Mouse (Mus musculus): ENCODE data around the gene 4930544D05Rik. TPM values are rescaled to one million over a fixed set of nuclear protein-coding genes. Genes with fewer than 3 reads are reported as not detected.

Gene 4930544D05Rik
- polyA plus RNA-seq, 1 experiment from 2014 or later = not detected

DNA sequence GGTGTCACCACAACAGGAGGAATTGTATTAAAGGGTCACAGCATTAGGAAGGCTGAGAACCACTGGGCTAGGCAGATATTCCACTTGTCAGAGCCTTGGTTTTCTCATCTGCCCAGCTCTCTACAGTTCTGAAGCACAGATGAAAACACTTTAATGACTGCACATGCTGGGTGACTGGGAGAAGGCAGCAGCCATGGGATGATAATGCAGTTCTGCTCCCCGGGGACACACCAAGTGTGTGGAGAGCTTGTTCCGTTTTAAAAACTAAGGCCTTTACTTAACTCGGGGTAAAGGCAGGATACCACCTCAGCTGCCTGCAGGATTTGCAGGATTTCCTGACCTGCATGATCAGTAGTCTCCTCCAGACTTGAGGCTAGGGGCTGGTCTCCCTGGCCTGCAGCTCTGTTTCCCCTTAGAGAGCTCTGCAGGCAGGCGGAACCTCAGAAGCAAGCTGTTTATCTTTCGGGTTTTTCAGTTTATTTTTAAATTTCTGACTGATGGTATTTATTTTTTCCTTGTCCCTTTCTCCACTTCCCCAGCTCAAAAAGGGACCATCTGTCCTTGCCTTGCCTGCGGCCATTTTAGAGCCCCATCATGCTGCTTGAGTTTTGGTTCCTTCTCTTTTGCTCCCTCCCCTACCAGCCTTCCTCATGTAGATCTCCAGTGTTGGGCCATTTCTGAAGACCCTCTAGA lies 32.5 kb upstream of the 4930544D05Rik start:
- ATAC-seq (ENCODE audit: low FRiP score, low read depth) = no peak
- Histone ChIP-seq H3K27me3 (no peaks in the 10 kb centered on the region), H3K27ac (replicated peaks) (no peak overlapping the region), H3K4me1 (peaks cover 40% of the 10 kb centered on the region), H3K9ac (replicated peaks) (no peak overlapping the region), H3K4me2 (replicated peaks) (no peak overlapping the region), H3K36me3 (no peaks in the 10 kb centered on the region), H3K9me3 (no peaks in the 10 kb centered on the region), H3K4me3 (no peak overlapping the region)
- WGBS = 78% methylated on average over 6 of the region's 6 CpGs

DNA sequence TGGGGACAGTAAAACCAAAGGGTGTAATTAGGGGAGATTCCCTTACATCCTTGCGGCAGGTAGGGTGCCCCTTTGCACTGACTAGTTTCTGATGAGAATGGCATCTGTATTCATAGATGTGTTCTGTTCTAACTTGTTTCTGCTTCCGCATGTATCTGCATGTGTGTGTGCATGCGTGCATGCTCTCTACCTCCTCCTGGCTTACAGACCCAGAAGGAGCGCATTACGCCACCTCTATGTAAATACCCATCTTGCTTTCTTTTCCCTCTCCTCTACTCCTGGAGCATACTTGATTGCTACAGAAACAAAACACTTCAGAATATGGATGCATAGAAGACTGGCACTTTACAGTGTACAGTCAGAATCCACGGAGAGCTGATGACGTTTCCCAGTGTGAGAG lies 31.9 kb upstream of the 4930544D05Rik start:
- Histone ChIP-seq H3K4me2 (replicated peaks) (no peak overlapping the region), H3K4me1 (peaks cover 34% of the 10 kb centered on the region), H3K36me3 (no peaks in the 10 kb centered on the region), H3K9me3 (no peaks in the 10 kb centered on the region), H3K4me3 (no peak overlapping the region), H3K9ac (replicated peaks) (no peak overlapping the region), H3K27ac (replicated peaks) (no peak overlapping the region), H3K27me3 (no peaks in the 10 kb centered on the region)
- ATAC-seq (ENCODE audit: low FRiP score, low read depth) = no peak
- 93% methylated on average over 7 of the region's 7 CpGs for WGBS

- H3K27me3 ChIP-seq = no peaks in the 10 kb centered on the region
- H3K9me3 ChIP-seq = no peaks in the 10 kb centered on the region
- ATAC-seq (ENCODE audit: low FRiP score, low read depth) = no peak
- no peak overlapping the region for H3K9ac ChIP-seq (replicated peaks)
- H3K36me3 ChIP-seq = no peaks in the 10 kb centered on the region
- peaks cover 24% of the 10 kb centered on the region for H3K4me1 ChIP-seq
- WGBS = 64% methylated on average over 7 of the region's 7 CpGs
- no peak overlapping the region for H3K27ac ChIP-seq (replicated peaks)
- no peak overlapping the region for H3K4me3 ChIP-seq
- no peak overlapping the region for H3K4me2 ChIP-seq (replicated peaks)
Measured at GRCm38 (mm10) chr11:70585457-70585856, 30.2 kb upstream of the 4930544D05Rik start.

GRCm38 (mm10) chr11:70586261-70586660 lies 29.4 kb upstream of the 4930544D05Rik start:
- Histone ChIP-seq H3K27me3 (no peaks in the 10 kb centered on the region), H3K4me3 (no peak overlapping the region), H3K9ac (replicated peaks) (no peak overlapping the region), H3K9me3 (no peaks in the 10 kb centered on the region), H3K4me1 (peaks cover 21% of the 10 kb centered on the region; the same call in 1 of the 2 replicates), H3K4me2 (replicated peaks) (no peak overlapping the region), H3K27ac (replicated peaks) (no peak overlapping the region), H3K36me3 (no peaks in the 10 kb centered on the region)
- 91% methylated on average over 3 of the region's 3 CpGs for WGBS
- ATAC-seq (ENCODE audit: low FRiP score, low read depth) = no peak

DNA sequence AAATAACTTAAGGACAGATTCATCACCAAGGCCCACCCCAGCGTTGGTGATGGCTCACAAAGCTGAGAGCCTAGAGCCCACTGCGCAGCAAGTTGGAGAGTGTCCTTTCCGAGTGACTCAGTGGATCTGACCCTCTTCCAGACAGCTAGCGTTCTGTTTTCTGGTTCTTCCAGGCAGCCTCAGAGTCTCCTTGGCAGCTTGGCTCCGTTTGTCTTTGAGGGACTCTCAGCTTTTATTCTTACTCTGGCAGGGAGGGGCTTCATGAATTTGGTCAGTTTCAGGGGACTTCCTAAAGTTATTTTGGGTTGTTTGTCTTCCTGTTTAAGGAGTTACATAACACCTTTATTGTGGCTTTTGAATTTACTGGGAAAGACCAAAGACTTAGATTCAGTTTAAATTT lies 28.7 kb upstream of the 4930544D05Rik start:
- no peaks in the 10 kb centered on the region for H3K36me3 ChIP-seq
- 82% methylated on average over 5 of the region's 5 CpGs for WGBS
- no peak overlapping the region for H3K9ac ChIP-seq (replicated peaks)

DNA sequence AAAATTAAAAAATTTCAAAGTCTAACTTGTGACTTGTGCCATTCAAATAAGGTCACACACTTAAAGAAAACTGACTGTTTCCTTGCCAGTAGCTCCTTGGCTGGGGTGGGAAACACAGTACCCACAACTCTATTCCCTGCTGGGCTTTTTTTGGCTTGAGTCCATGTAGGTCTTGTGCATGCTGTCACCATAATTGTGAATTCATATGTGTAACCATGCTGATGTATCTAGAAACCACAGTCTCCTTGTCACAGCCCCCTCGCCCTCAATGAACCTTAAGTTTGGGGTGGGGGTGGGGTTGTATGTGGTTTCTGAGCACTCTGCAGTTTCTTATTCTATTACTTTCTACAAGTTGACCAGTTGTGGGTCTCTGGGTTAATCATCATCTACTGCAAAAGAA lies 23.9 kb upstream of the 4930544D05Rik start:
- H3K27ac ChIP-seq (replicated peaks) = no peak overlapping the region
- no peak overlapping the region for H3K4me3 ChIP-seq
- H3K36me3 ChIP-seq = no peaks in the 10 kb centered on the region
- no peak for ATAC-seq (ENCODE audit: low FRiP score, low read depth)
- H3K9ac ChIP-seq (replicated peaks) = no peak overlapping the region
- H3K4me1 ChIP-seq = peaks cover 7% of the 10 kb centered on the region
- WGBS = 95% methylated on average over 1 of the region's 1 CpGs
- H3K9me3 ChIP-seq = no peaks in the 10 kb centered on the region
- H3K27me3 ChIP-seq = no peaks in the 10 kb centered on the region
- H3K4me2 ChIP-seq (replicated peaks) = no peak overlapping the region

More for the DNA sequence above, 28.7 kb upstream of the 4930544D05Rik start:
- Histone ChIP-seq H3K4me2 (replicated peaks) (no peak overlapping the region), H3K27me3 (no peaks in the 10 kb centered on the region), H3K27ac (replicated peaks) (no peak overlapping the region), H3K4me1 (peaks cover 21% of the 10 kb centered on the region; the same call in 1 of the 2 replicates), H3K4me3 (no peak overlapping the region), H3K9me3 (no peaks in the 10 kb centered on the region)
- no peak for ATAC-seq (ENCODE audit: low FRiP score, low read depth)

DNA sequence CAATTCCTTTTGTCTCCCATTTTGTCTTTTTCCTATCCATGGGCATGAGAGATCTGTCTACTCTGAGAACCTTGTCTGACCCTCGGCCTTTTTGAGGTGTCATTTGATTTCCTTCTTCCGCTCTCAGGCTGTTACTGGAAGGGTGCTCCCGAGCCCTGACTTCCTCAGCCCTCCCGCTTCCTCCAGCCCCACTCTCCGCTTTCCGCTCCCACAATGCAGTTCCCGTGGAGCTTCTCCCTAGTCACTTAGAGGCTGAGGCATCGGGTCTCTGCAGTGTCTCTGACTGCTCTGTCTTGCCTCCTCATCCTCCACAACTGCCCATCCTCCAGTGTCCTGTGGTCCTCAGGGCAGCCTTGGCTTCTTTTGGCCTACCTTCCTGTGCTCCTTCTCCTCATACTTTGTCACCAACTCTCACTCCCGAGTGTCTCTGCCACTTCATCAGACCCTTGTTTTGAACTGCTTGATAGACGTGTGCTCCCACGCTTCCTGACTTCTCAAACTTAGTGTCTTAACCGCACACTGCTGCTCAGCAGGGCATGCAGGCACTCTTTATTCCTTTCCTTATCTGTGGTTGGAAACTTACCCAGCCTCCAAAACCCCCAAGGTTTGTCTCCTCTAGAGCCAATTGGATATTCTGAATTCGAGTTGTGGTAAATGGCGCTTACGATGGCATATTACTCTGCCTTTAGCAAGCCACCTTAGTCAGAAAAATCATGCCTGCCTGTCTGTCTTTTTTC lies 21.2 kb upstream of the 4930544D05Rik start:
- Histone ChIP-seq H3K27ac (replicated peaks) (no peak overlapping the region), H3K4me2 (replicated peaks) (no peak overlapping the region), H3K9ac (replicated peaks) (no peak overlapping the region), H3K9me3 (no peaks in the 10 kb centered on the region), H3K27me3 (no peaks in the 10 kb centered on the region), H3K36me3 (peaks cover 25% of the 10 kb centered on the region), H3K4me1 (peaks cover 11% of the 10 kb centered on the region), H3K4me3 (no peak overlapping the region)
- WGBS = 86% methylated on average over 15 of the region's 15 CpGs
- no peak for ATAC-seq (ENCODE audit: low FRiP score, low read depth)

GRCm38 (mm10) chr11:70595638-70596037 lies 20.0 kb upstream of the 4930544D05Rik start:
- no peak overlapping the region for H3K4me2 ChIP-seq (replicated peaks)
- ATAC-seq (ENCODE audit: low FRiP score, low read depth) = no peak
- no peaks in the 10 kb centered on the region for H3K9me3 ChIP-seq
- no peaks in the 10 kb centered on the region for H3K27me3 ChIP-seq
- 67% methylated on average over 2 of the region's 2 CpGs for WGBS
- peaks cover 11% of the 10 kb centered on the region for H3K4me1 ChIP-seq
- H3K4me3 ChIP-seq = no peak overlapping the region
- no peak overlapping the region for H3K9ac ChIP-seq (replicated peaks)
- H3K27ac ChIP-seq (replicated peaks) = peak overlapping the region; percentile 58
- H3K36me3 ChIP-seq = peaks cover 26% of the 10 kb centered on the region

DNA sequence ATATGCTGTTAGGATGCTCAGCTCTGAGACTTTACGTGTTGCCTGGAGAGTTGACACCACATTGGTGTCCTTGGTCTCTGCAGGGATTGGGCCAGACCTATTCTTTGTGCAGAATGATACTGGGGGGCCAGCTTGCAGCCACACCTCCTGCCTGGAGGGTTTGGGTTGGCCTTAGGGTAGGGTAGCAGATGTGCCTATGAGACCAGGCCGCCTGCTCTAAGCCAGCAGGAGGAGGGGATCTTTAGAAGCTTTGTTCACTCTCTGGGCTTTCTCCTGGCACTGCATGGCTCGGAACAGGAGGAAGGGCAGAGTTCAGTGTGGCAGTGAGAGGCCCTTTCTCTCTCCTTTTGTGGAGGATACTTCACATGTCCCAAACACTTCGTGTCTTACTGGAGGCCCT lies 19.6 kb upstream of the 4930544D05Rik start:
- peak overlapping the region; percentile 58 for H3K27ac ChIP-seq (replicated peaks)
- no peak overlapping the region for H3K9ac ChIP-seq (replicated peaks)
- H3K4me2 ChIP-seq (replicated peaks) = no peak overlapping the region
- WGBS = 45% methylated on average over 4 of the region's 4 CpGs
- H3K36me3 ChIP-seq = peaks cover 26% of the 10 kb centered on the region
- H3K9me3 ChIP-seq = no peaks in the 10 kb centered on the region
- peaks cover 11% of the 10 kb centered on the region for H3K4me1 ChIP-seq
- no peak overlapping the region for H3K4me3 ChIP-seq
- no peaks in the 10 kb centered on the region for H3K27me3 ChIP-seq
- no peak for ATAC-seq (ENCODE audit: low FRiP score, low read depth)

DNA sequence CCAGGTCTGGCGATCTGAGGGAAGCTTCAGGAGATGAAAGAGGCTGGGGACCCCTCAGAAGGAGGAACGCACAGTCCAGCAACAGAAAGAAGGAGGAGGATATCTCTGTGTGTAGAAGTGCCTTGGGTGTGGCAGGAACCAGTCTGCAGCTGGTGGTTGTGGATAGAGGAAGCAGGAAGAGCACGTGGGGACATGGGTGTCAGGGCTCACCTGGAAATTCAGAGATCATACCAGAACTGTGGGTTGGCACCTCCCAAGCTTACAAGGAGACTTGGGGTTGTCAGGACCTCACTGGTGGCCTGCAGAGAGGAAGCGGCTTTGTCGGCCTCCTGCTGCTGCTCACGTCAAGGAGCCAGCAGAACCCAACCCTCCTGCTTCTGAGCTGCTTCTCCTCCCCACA lies 18.3 kb upstream of the 4930544D05Rik start:
- Histone ChIP-seq H3K9ac (replicated peaks) (no peak overlapping the region), H3K4me1 (peaks cover 11% of the 10 kb centered on the region), H3K4me3 (no peak overlapping the region), H3K27me3 (no peaks in the 10 kb centered on the region), H3K4me2 (replicated peaks) (no peak overlapping the region), H3K9me3 (no peaks in the 10 kb centered on the region), H3K36me3 (peaks cover 35% of the 10 kb centered on the region), H3K27ac (replicated peaks) (no peak overlapping the region)
- no peak for ATAC-seq (ENCODE audit: low FRiP score, low read depth)
- WGBS = 86% methylated on average over 6 of the region's 6 CpGs

GRCm38 (mm10) chr11:70598451-70598953 lies 17.1 kb upstream of the 4930544D05Rik start:
- peaks cover 11% of the 10 kb centered on the region for H3K4me1 ChIP-seq
- WGBS = 89% methylated on average over 9 of the region's 9 CpGs
- no peak overlapping the region for H3K27ac ChIP-seq (replicated peaks)
- H3K36me3 ChIP-seq = peaks cover 35% of the 10 kb centered on the region
- no peak overlapping the region for H3K4me3 ChIP-seq
- ATAC-seq (ENCODE audit: low FRiP score, low read depth) = no peak
- no peak overlapping the region for H3K4me2 ChIP-seq (replicated peaks)
- no peaks in the 10 kb centered on the region for H3K27me3 ChIP-seq
- no peak overlapping the region for H3K9ac ChIP-seq (replicated peaks)
- no peaks in the 10 kb centered on the region for H3K9me3 ChIP-seq

GRCm38 (mm10) chr11:70605024-70605566 lies 10.6 kb upstream of the 4930544D05Rik start:
- Histone ChIP-seq H3K27ac (replicated peaks) (no peak overlapping the region), H3K4me3 (no peak overlapping the region), H3K4me2 (replicated peaks) (no peak overlapping the region), H3K9ac (replicated peaks) (no peak overlapping the region), H3K4me1 (no peaks in the 10 kb centered on the region), H3K27me3 (no peaks in the 10 kb centered on the region), H3K36me3 (peaks cover 71% of the 10 kb centered on the region), H3K9me3 (no peaks in the 10 kb centered on the region)
- ATAC-seq (ENCODE audit: low FRiP score, low read depth) = no peak
- 67% methylated on average over 14 of the region's 14 CpGs for WGBS

Data from midbrain, embryonic 12.5 days (tissue).